Mouse (Mus musculus) T-cell, adult 2 months (primary cell): ENCODE measurements at regions not wholly inside any gene's neighbourhood (a gene's known extent, or its start where the extent isn't known, plus 50 kb on each side); places are given as distances from the start of the nearest gene placed in this dataset.

ENCODE experiments used
- DNase-seq: peaks from one replicate; pipeline ENCODE4 v3.0.0; 2022; ENCODE audit warnings: low spot score

GRCm38 (mm10) chr2:61088501-61088900, 125.5 kb upstream of the Rbms1 start:
- DNase-seq: no peak

GRCm38 (mm10) chr2:61084835-61085234, 121.8 kb upstream of the Rbms1 start:
- DNase-seq: no peak

GRCm38 (mm10) chr2:61083100-61083499, 120.1 kb upstream of the Rbms1 start:
- no peak for DNase-seq

- no peak for DNase-seq
Measured at GRCm38 (mm10) chr2:61082640-61083039, 119.6 kb upstream of the Rbms1 start.

- DNase-seq: no peak
Measured at GRCm38 (mm10) chr2:61080006-61080405, 117.0 kb upstream of the Rbms1 start.

- DNase-seq: no peak
Measured at GRCm38 (mm10) chr2:61071025-61071424, 108.0 kb upstream of the Rbms1 start.

- DNase-seq: no peak
Measured at GRCm38 (mm10) chr2:61067877-61068276, 104.9 kb upstream of the Rbms1 start.

- no peak for DNase-seq
Measured at GRCm38 (mm10) chr2:61062125-61062524, 99.1 kb upstream of the Rbms1 start.

GRCm38 (mm10) chr2:61060906-61061305, 97.9 kb upstream of the Rbms1 start:
- DNase-seq: no peak

GRCm38 (mm10) chr2:61058545-61059235, 95.7 kb upstream of the Rbms1 start:
- no peak for DNase-seq

- peak; percentile 14 for DNase-seq
Measured at GRCm38 (mm10) chr2:61052296-61052695, 89.3 kb upstream of the Rbms1 start.

GRCm38 (mm10) chr2:61051808-61052207, 88.8 kb upstream of the Rbms1 start:
- DNase-seq: no peak

GRCm38 (mm10) chr2:61046111-61046767, 83.2 kb upstream of the Rbms1 start:
- no peak for DNase-seq

GRCm38 (mm10) chr2:61045467-61045866, 82.5 kb upstream of the Rbms1 start:
- no peak for DNase-seq

GRCm38 (mm10) chr2:61032920-61033319, 69.9 kb upstream of the Rbms1 start:
- no peak for DNase-seq

GRCm38 (mm10) chr2:61029706-61030105, 66.7 kb upstream of the Rbms1 start:
- DNase-seq: no peak

GRCm38 (mm10) chr2:61028578-61028977, 65.6 kb upstream of the Rbms1 start:
- DNase-seq: no peak

GRCm38 (mm10) chr2:61027686-61028085, 64.7 kb upstream of the Rbms1 start:
- no peak for DNase-seq

- DNase-seq: no peak
Measured at GRCm38 (mm10) chr2:61022411-61022810, 59.4 kb upstream of the Rbms1 start.

- no peak for DNase-seq
Measured at GRCm38 (mm10) chr2:61020791-61021190, 57.8 kb upstream of the Rbms1 start.

- DNase-seq: no peak
Measured at GRCm38 (mm10) chr2:61013006-61013405, 50.0 kb upstream of the Rbms1 start.
